Mouse (Mus musculus) lung, postnatal 0 days (tissue): ENCODE data around the gene Arf1.

Source experiments
- CTCF ChIP-seq: IDR thresholded peaks from 2 replicates; pipeline ENCODE4 v1.5.1; 2016; ENCODE audit warnings: antibody characterized with exemption, mild to moderate bottlenecking
- EP300 ChIP-seq: IDR thresholded peaks from 2 replicates; pipeline ENCODE4 v1.6.1; 2016; ENCODE audit warnings: antibody characterized with exemption, mild to moderate bottlenecking, control low read depth

DNA sequence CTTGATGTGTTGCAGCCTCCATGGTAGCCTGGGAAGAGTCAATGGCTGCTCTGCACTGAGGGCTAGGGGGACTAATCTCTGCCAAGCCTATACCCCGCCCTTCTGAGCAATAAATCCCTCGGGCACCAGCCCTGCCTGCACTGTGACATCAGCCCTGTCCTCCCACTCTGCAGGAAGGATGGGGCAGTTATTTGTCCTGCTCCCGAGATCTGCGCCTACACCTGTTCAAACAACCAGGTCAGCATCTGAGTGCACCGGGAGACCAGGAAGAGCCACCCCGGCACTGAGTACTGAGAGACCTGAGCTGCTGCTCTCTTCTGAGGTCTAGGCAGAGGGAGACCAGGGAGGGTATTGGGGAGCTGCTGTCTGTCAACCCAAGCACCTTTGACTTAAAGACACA lies 40.4 kb downstream of the Arf1 start:
- TF ChIP-seq CTCF = no peak
- no peak for TF ChIP-seq EP300
